22 mouse cellular contexts compared by ENCODE assay signal in the genomic region with DNA sequence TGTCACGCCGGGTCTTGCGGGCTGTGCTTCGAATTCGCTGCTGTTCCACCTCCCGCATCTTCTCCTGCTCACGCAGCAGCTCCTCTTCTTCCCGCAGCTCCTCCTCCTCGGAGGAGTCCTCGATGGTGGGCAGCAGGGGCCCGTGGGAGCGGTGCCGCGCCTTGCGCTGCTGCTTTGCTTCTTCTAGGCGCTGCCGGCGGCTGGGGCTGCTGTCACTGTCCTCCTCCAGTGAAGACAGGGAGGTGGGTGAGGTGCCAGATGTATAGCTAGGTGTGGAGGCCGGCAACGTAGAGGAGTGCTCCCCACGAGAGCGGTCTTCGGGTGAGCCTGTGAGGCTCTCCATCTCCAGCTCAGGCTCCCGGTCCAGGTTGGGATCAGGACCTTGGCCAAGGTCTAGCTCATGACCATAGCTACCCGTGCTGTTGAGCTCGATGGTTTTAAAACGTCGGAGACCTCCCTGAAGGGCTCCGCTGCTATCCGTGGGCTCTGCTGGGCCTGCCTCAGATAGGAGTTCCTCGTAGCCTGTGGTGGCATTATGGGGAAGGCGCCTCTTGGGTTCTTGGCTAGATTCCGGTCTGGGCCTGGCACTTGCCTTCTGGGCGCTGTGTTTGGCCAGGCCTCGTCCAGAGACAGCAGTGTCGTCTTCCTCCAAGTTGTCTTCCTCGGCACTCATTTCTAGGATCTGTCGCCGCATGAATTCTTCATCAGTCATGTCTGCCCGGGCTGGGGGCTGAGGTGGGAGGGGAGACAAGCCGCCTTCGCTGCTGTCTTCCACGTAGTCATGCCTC. TPM values are rescaled to one million over a fixed set of nuclear protein-coding genes. Genes with fewer than 3 reads are reported as not detected.
DNase-seq lines count a peak whose midpoint lies in the region; ATAC-seq and TF ChIP-seq lines count a peak whose summit lies in the region.
"Had no signal": no experiment of that assay in that cellular context is flagged by ENCODE, and none has a peak within 500 bp of the region (broad histone marks: within the 10 kb centered on the region; RNA-seq: fewer than 3 reads in every experiment).

No protein-coding gene starts in this region.

- 0 out of 2 replicates have a peak overlapping the region, but pooled peaks have one; percentile 3 for H3K27ac ChIP-seq in forebrain, embryonic 10.5 days
- no peak overlapping the region for H3K27ac ChIP-seq in forebrain, embryonic 12.5 days
- peak overlapping the region; percentile 53; the same call in 1 of the 2 replicates for H3K27ac ChIP-seq in layer of hippocampus, adult 2 months
- H3K27ac ChIP-seq: hindbrain, postnatal 0 days; limb, embryonic 15.5 days; midbrain, embryonic 10.5 days; neural tube, embryonic 12.5 days had no signal

- WGBS in forebrain, embryonic 10.5 days, result 75% methylated on average over 43 of the region's 43 CpGs
- WGBS in forebrain, embryonic 12.5 days, result 73% methylated on average over 43 of the region's 43 CpGs

- peaks cover 30% of the 10 kb centered on the region for H3K36me3 ChIP-seq in forebrain, embryonic 10.5 days (replicated peaks)
- H3K36me3 ChIP-seq in forebrain, embryonic 12.5 days (replicated peaks), result peaks cover 38% of the 10 kb centered on the region
- H3K36me3 ChIP-seq: limb, embryonic 15.5 days had no signal

- no peak overlapping the region for H3K4me2 ChIP-seq in forebrain, embryonic 12.5 days
- H3K4me2 ChIP-seq: limb, embryonic 15.5 days; lung, embryonic 14.5 days; neural tube, embryonic 12.5 days had no signal

- no peak for DNase-seq in forebrain, embryonic 10.5 days (ENCODE audit: extremely low spot score, low spot score)
- no peak for DNase-seq in layer of hippocampus, adult 2 months (ENCODE audit: low spot score in 2 of 2)
- no peak for DNase-seq in layer of hippocampus, adult 8-10 months (ENCODE audit: low spot score in 2 of 2)
- DNase-seq in right cerebral cortex, postnatal 25 days, result peak; percentile 65
- DNase-seq in right cerebral cortex, postnatal 4 days, result no peak
- DNase-seq in right cerebral cortex, postnatal 36 days (ENCODE audit: low spot score in 2 of 2), result peak; percentile 62 to 73
- DNase-seq in gastrocnemius, postnatal 10 days, result no peak
- DNase-seq: adrenal gland, postnatal 25 days; cerebellum, postnatal 14 days; heart, postnatal 4 days; kidney, adult 11 months; kidney, postnatal 14 days; layer of hippocampus, adult 9-11 months; lung, embryonic 14.5 days; lung, postnatal 4 days had no signal

- no peak overlapping the region for H3K9ac ChIP-seq in forebrain, embryonic 12.5 days
- H3K9ac ChIP-seq: limb, embryonic 15.5 days; lung, embryonic 14.5 days; neural tube, embryonic 12.5 days had no signal

- no peak for TF ChIP-seq CTCF in layer of hippocampus, adult 2 months (conservative IDR thresholded peaks at IDR 0.05)

- no peak overlapping the region for H3K4me3 ChIP-seq in forebrain, embryonic 10.5 days
- no peak overlapping the region for H3K4me3 ChIP-seq in forebrain, embryonic 12.5 days (replicated peaks)
- H3K4me3 ChIP-seq in layer of hippocampus, adult 2 months, result no peak overlapping the region
- H3K4me3 ChIP-seq: limb, embryonic 15.5 days; midbrain, embryonic 10.5 days; neural tube, embryonic 12.5 days had no signal

- peaks cover 65% of the 10 kb centered on the region for H3K27me3 ChIP-seq in forebrain, embryonic 10.5 days (ENCODE audit: poor library complexity, severe bottlenecking)
- H3K27me3 ChIP-seq in forebrain, embryonic 12.5 days, result 0 out of 2 replicates have a peak, but pooled peaks cover 14% of the 10 kb centered on the region

- no peak for ATAC-seq in forebrain, embryonic 12.5 days (ENCODE audit: low FRiP score)
- ATAC-seq: activated CD4-positive, CD25-positive, alpha-beta regulatory T cell, adult 4 months; forebrain, embryonic 14.5 days; hindbrain, postnatal 0 days had no signal

- H3K9me3 ChIP-seq in forebrain, embryonic 10.5 days, result peaks cover 6% of the 10 kb centered on the region; the same call in 1 of the 2 replicates
- no peaks in the 10 kb centered on the region for H3K9me3 ChIP-seq in forebrain, embryonic 12.5 days
- H3K9me3 ChIP-seq: limb, embryonic 15.5 days; midbrain, embryonic 10.5 days; neural tube, embryonic 12.5 days had no signal

- H3K4me1 ChIP-seq in forebrain, embryonic 10.5 days, result peaks cover 33% of the 10 kb centered on the region
- peaks cover 18% of the 10 kb centered on the region for H3K4me1 ChIP-seq in forebrain, embryonic 12.5 days

RNA-seq across cellular contexts. Expression of gene Apeh, which starts 21.1 kb away (rescaled TPM):
- 74.1 and 79.4 TPM in 2 replicates for polyA plus RNA-seq in forebrain, embryonic 10.5 days (2016; fragmentation: Nextera tagmentation; extraction: Ambion mirVana)
- polyA plus RNA-seq in forebrain, embryonic 12.5 days (2016; fragmentation: Nextera tagmentation; extraction: Ambion mirVana), result 51.1 and 56.0 TPM in 2 replicates
- total RNA-seq in layer of hippocampus, adult 2 months (2021), result 10 to 100 TPM; 35.3 to 37.0 TPM
- 10 to 100 TPM; 33.9 to 45.8 (median 35.5) TPM for total RNA-seq in layer of hippocampus, adult 8-10 months (2022)
- 10 to 100 TPM; 33.9 to 36.6 TPM for total RNA-seq in gastrocnemius, postnatal 10 days (2021)

RNA-seq across cellular contexts. Expression of gene Rnf123, which starts 32.3 kb away (rescaled TPM):
- polyA plus RNA-seq in forebrain, embryonic 10.5 days (2016; fragmentation: Nextera tagmentation; extraction: Ambion mirVana), result 32.8 and 36.2 TPM in 2 replicates
- polyA plus RNA-seq in forebrain, embryonic 12.5 days (2016; fragmentation: Nextera tagmentation; extraction: Ambion mirVana), result 36.9 and 41.2 TPM in 2 replicates
- 100 to 1,000 TPM in 1 of 2 experiments, 10 to 100 TPM in 1; 95.7 to 111 TPM for total RNA-seq in layer of hippocampus, adult 2 months (2021)
- 100 to 1,000 TPM in 3 of 4 experiments, 10 to 100 TPM in 1; 89.0 to 123 (median 115) TPM for total RNA-seq in layer of hippocampus, adult 8-10 months (2022)
- total RNA-seq in gastrocnemius, postnatal 10 days (2021), result 100 to 1,000 TPM; 153 to 172 TPM

RNA-seq across cellular contexts. Expression of gene Mst1, which starts 35.2 kb away (rescaled TPM):
- 0.73 and 0.81 TPM in 2 replicates for polyA plus RNA-seq in forebrain, embryonic 10.5 days (2016; fragmentation: Nextera tagmentation; extraction: Ambion mirVana)
- 0.27 and 0.41 TPM in 2 replicates for polyA plus RNA-seq in forebrain, embryonic 12.5 days (2016; fragmentation: Nextera tagmentation; extraction: Ambion mirVana)
- not detected for total RNA-seq in layer of hippocampus, adult 2 months (2021)
- total RNA-seq in layer of hippocampus, adult 8-10 months (2022), result not detected
- total RNA-seq in gastrocnemius, postnatal 10 days (2021), result under 1 TPM in 1 of 2 experiments, not detected in 1; 0.11 TPM
- total RNA-seq: heart, postnatal 4 days; hindbrain, postnatal 0 days had no signal
- polyA plus RNA-seq: forebrain, embryonic 14.5 days; hindbrain, postnatal 0 days had no signal

Comparison
In these comparisons a context has a peak if more than half of its experiments do, and no peak if none do; other contexts are left out.
1. DNase-seq: peak in right cerebral cortex, postnatal 25 days (single experiment) and right cerebral cortex, postnatal 36 days (2 of 2); none in forebrain, embryonic 10.5 days (single experiment), layer of hippocampus, adult 2 months (0 of 2), layer of hippocampus, adult 8-10 months (0 of 2), right cerebral cortex, postnatal 4 days (single experiment) and gastrocnemius, postnatal 10 days (single experiment).